Comparison of ENCODE assay signal across 19 mouse cellular contexts in genomic region chr17:6203795-6204194, GRCm38 (mm10). TPM values are rescaled to one million over a fixed set of nuclear protein-coding genes. Genes with fewer than 3 reads are reported as not detected.
DNase-seq lines count a peak whose midpoint lies in the region; ATAC-seq and TF ChIP-seq lines count a peak whose summit lies in the region.
"Had no signal": no experiment of that assay in that cellular context is flagged by ENCODE, and none has a peak within 500 bp of the region (broad histone marks: within the 10 kb centered on the region; RNA-seq: fewer than 3 reads in every experiment).

No protein-coding gene starts in this region.

- 0 out of 2 replicates have a peak overlapping the region, but pooled peaks have one; percentile 20 for H3K27ac ChIP-seq in heart, embryonic 12.5 days (ENCODE audit: poor library complexity, severe bottlenecking)
- no peak overlapping the region for H3K27ac ChIP-seq in layer of hippocampus, adult 2 months
- H3K27ac ChIP-seq in hindbrain, embryonic 14.5 days, result no peak overlapping the region
- H3K27ac ChIP-seq: midbrain, embryonic 10.5 days; neural tube, embryonic 15.5 days had no signal

- ATAC-seq in heart, embryonic 12.5 days (ENCODE audit: insufficient number of reproducible peaks, low FRiP score), result no peak
- no peak for ATAC-seq in hindbrain, embryonic 14.5 days (ENCODE audit: low FRiP score)
- ATAC-seq: forebrain, embryonic 14.5 days; liver, postnatal 0 days had no signal

- no peak overlapping the region for H3K4me3 ChIP-seq in heart, embryonic 12.5 days
- no peak overlapping the region for H3K4me3 ChIP-seq in layer of hippocampus, adult 2 months
- no peak overlapping the region for H3K4me3 ChIP-seq in hindbrain, embryonic 14.5 days (replicated peaks; ENCODE audit: low read length)
- H3K4me3 ChIP-seq: erythroblast, embryonic 14.5 days; midbrain, embryonic 10.5 days; myocyte; neural tube, embryonic 15.5 days had no signal

- no peaks in the 10 kb centered on the region for H3K9me3 ChIP-seq in heart, embryonic 12.5 days (replicated peaks)
- H3K9me3 ChIP-seq in hindbrain, embryonic 14.5 days (ENCODE audit: control insufficient read depth, low read length), result no peaks in the 10 kb centered on the region
- H3K9me3 ChIP-seq: midbrain, embryonic 10.5 days; neural tube, embryonic 15.5 days had no signal

- DNase-seq in heart, postnatal 36 days, result no peak
- DNase-seq in layer of hippocampus, adult 2 months (ENCODE audit: low spot score in 2 of 2), result no peak
- DNase-seq in layer of hippocampus, adult 9-11 months, result no peak
- peak; percentile 81 for DNase-seq in ZHBTc4 (ENCODE audit: low read depth, low spot score)
- DNase-seq in lung, postnatal 10 days, result peak; percentile 8
- DNase-seq in left cerebral cortex, postnatal 36 days (ENCODE audit: low spot score in 2 of 2), result no peak
- no peak for DNase-seq in hindbrain, embryonic 14.5 days (ENCODE audit: low spot score)
- DNase-seq: cerebellum, adult 9-10 months; gastrocnemius, postnatal 36 days; kidney, adult 18-20 months; kidney, postnatal 14 days; liver, postnatal 0 days; thymus, postnatal 14 days had no signal

- H3K4me1 ChIP-seq in heart, embryonic 12.5 days (replicated peaks), result peaks cover 17% of the 10 kb centered on the region
- H3K4me1 ChIP-seq in hindbrain, embryonic 14.5 days (replicated peaks; ENCODE audit: control insufficient read depth, insufficient read depth, low read length), result no peaks in the 10 kb centered on the region
- H3K4me1 ChIP-seq: midbrain, embryonic 10.5 days; neural tube, embryonic 15.5 days had no signal

- intact Hi-C loops in heart, postnatal 36 days (cut with DNase I), result no loop called here
- intact Hi-C loops in left cerebral cortex, postnatal 36 days (cut with DNase I), result loop anchor here (10.0 kb wide), 1 partner anchor 99 kb away; the partner anchor contains the start of gene Tulp4

- 0 out of 2 replicates have a peak, but pooled peaks have one; percentile 5 for TF ChIP-seq CTCF in layer of hippocampus, adult 2 months (conservative IDR thresholded peaks at IDR 0.05)

- H3K9ac ChIP-seq in heart, embryonic 12.5 days, result no peak overlapping the region
- H3K9ac ChIP-seq in hindbrain, embryonic 14.5 days, result no peak overlapping the region
- H3K9ac ChIP-seq: liver, postnatal 0 days; neural tube, embryonic 15.5 days had no signal

- H3K4me2 ChIP-seq in heart, embryonic 12.5 days, result no peak overlapping the region
- H3K4me2 ChIP-seq in hindbrain, embryonic 14.5 days (replicated peaks), result no peak overlapping the region
- H3K4me2 ChIP-seq: neural tube, embryonic 15.5 days had no signal

- H3K36me3 ChIP-seq in heart, embryonic 12.5 days, result peaks cover 49% of the 10 kb centered on the region
- H3K36me3 ChIP-seq in hindbrain, embryonic 14.5 days (replicated peaks; ENCODE audit: control insufficient read depth, insufficient read depth), result peaks cover 88% of the 10 kb centered on the region

- no peaks in the 10 kb centered on the region for H3K27me3 ChIP-seq in heart, embryonic 12.5 days (replicated peaks)
- no peaks in the 10 kb centered on the region for H3K27me3 ChIP-seq in hindbrain, embryonic 14.5 days (ENCODE audit: control insufficient read depth, insufficient read depth, low read length)
- H3K27me3 ChIP-seq: neural tube, embryonic 15.5 days had no signal

- 36% methylated on average over 4 of the region's 4 CpGs for WGBS in heart, embryonic 12.5 days
- WGBS in hindbrain, embryonic 14.5 days, result 48% methylated on average over 4 of the region's 4 CpGs

RNA-seq across cellular contexts. Expression of gene Tmem181a, which starts 52.9 kb away (rescaled TPM):
- 23.7 and 24.5 TPM in 2 replicates for polyA plus RNA-seq in heart, embryonic 12.5 days (2016; fragmentation: Nextera tagmentation; extraction: Ambion mirVana)
- total RNA-seq in heart, postnatal 36 days (2021), result 1 to 10 TPM; 8.9 to 9.7 TPM
- 10 to 100 TPM; 51.4 to 52.3 TPM for total RNA-seq in layer of hippocampus, adult 2 months (2021)
- total RNA-seq in left cerebral cortex, postnatal 36 days (2021), result 10 to 100 TPM; 62.0 to 70.5 TPM
- polyA plus RNA-seq in hindbrain, embryonic 14.5 days (2014; fragmentation: Nextera tagmentation; extraction: Ambion mirVana), result 59.6 and 67.4 TPM in 2 replicates
- polyA plus RNA-seq: erythroblast, embryonic 14.5 days had no signal

Comparison
In these comparisons a context has a peak if more than half of its experiments do, and no peak if none do; other contexts are left out.
1. DNase-seq: peak in ZHBTc4 (single experiment) and lung, postnatal 10 days (single experiment); none in heart, postnatal 36 days (0 of 2), layer of hippocampus, adult 2 months (0 of 2), layer of hippocampus, adult 9-11 months (single experiment), left cerebral cortex, postnatal 36 days (0 of 2) and hindbrain, embryonic 14.5 days (single experiment).
2. RNA of gene Tmem181a, which starts 52.9 kb away (total RNA-seq): 62.0 to 70.5 TPM in left cerebral cortex, postnatal 36 days and 51.4 to 52.3 TPM in layer of hippocampus, adult 2 months; 8.9 to 9.7 TPM in heart, postnatal 36 days; every median in the first group is over 4 times any median in the second.